Mouse (Mus musculus) kidney, adult 2 months (tissue): ENCODE measurements at regions not wholly inside any gene's neighbourhood (a gene's known extent, or its start where the extent isn't known, plus 50 kb on each side); places are given as distances from the start of the nearest gene placed in this dataset.

ENCODE experiments used
- CTCF ChIP-seq: fragments of 200-500 bp; conservative IDR thresholded peaks from 2 replicates; pipeline ENCODE4 v1.5.1; 2011; ENCODE audit warnings: low read depth, mild to moderate bottlenecking, control low read depth, low read length, moderate library complexity, mixed read lengths; ENCODE audit not compliant: insufficient read depth, insufficient read length
- POLR2A ChIP-seq: fragments of 200-500 bp; IDR thresholded peaks from one replicate; pipeline ENCODE4 v1.6.1; 2011; ENCODE audit warnings: low read depth, low read length, control low read depth

DNA sequence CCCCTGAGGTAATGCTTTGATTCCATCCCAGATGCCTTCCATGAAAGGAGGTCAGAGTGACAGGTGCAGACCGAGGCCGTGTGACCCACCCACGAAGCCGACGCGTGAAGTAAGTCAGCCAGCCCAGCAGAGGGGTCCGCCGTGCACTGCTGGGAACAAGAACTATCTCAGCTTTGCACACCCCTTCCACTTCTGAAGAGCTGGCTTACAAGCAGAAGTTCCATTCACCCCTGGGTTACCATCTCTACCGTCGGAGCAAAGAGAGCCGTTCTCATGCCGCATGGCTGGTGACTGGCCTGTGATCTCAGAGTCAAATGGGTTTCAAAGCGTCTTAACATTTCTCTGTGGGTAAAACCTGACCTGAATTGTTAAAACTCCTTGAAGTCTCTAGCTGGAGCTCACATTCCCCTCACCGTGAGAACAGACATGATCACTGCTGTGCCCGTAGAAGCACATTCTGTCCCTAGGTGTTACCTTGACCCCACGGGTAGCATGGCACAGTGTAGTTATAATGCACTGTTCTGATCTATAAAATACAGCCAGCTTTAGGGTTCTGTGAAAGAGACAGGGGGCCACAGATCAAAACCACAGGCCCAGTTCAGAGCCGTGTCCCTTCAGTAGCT lies 364.1 kb upstream of the 3110018I06Rik start:
- TF ChIP-seq POLR2A: no peak
- no peak for TF ChIP-seq CTCF
